Mouse (Mus musculus) left cerebral cortex, postnatal 36 days (tissue): ENCODE measurements at regions not wholly inside any gene's neighbourhood (a gene's known extent, or its start where the extent isn't known, plus 50 kb on each side); places are given as distances from the start of the nearest gene placed in this dataset.
"Not testable (repeated sequence)": the region's sequence is repeated elsewhere in the genome, so short reads cannot be mapped to it uniquely, and the experiment has no call there.

ENCODE experiments used
- DNase-seq, 2 experiments: peaks; one replicate each; pipeline ENCODE4 v3.0.0; 2021 to 2022; ENCODE audit warnings: low spot score in 2 of 2, mixed read lengths in 1 of 2
- intact Hi-C: fragments of 180-260 bp; cut with DNase I; formaldehyde crosslinking; loops from one replicate; pipeline ENCODE4 v1.15.1; 2025

GRCm38 (mm10) chr5:129256136-129256535 lies 159.6 kb downstream of the Adgrd1 start:
- intact Hi-C loops: no loop called here
- DNase-seq: no peak

- DNase-seq: no peak
- intact Hi-C loops: no loop called here
Measured at GRCm38 (mm10) chr5:129257206-129257605, 160.7 kb downstream of the Adgrd1 start.

GRCm38 (mm10) chr5:129260689-129261088 lies 164.1 kb downstream of the Adgrd1 start:
- intact Hi-C loops: no loop called here
- no peak for DNase-seq

- no peak for DNase-seq
- intact Hi-C loops: no loop called here
Measured at GRCm38 (mm10) chr5:129263118-129263517, 166.6 kb downstream of the Adgrd1 start.

- no peak for DNase-seq
- intact Hi-C loops: no loop called here
Measured at GRCm38 (mm10) chr5:129264363-129264762, 167.8 kb downstream of the Adgrd1 start.

- DNase-seq: no peak
- intact Hi-C loops: no loop called here
Measured at GRCm38 (mm10) chr5:129268456-129268855, 171.9 kb downstream of the Adgrd1 start.

- DNase-seq: no peak
- intact Hi-C loops: no loop called here
Measured at GRCm38 (mm10) chr5:129270051-129270472, 173.5 kb downstream of the Adgrd1 start.

GRCm38 (mm10) chr5:129281406-129281805 lies 184.9 kb downstream of the Adgrd1 start:
- DNase-seq: no peak
- intact Hi-C loops: no loop called here

GRCm38 (mm10) chr5:129282133-129282532 lies 185.6 kb downstream of the Adgrd1 start:
- intact Hi-C loops: no loop called here
- DNase-seq: no peak

GRCm38 (mm10) chr5:129282826-129283225 lies 186.3 kb downstream of the Adgrd1 start:
- no peak for DNase-seq
- intact Hi-C loops: no loop called here

GRCm38 (mm10) chr5:129287481-129287880 lies 190.9 kb downstream of the Adgrd1 start:
- no peak for DNase-seq
- intact Hi-C loops: no loop called here

GRCm38 (mm10) chr5:129292821-129293220 lies 196.3 kb downstream of the Adgrd1 start:
- intact Hi-C loops, DNase-seq: not testable (repeated sequence)

GRCm38 (mm10) chr5:129294861-129295542 lies 198.5 kb downstream of the Adgrd1 start:
- intact Hi-C loops: not testable (repeated sequence)
- peak; percentile 27 to 29 for DNase-seq

GRCm38 (mm10) chr5:129297657-129298349 lies 201.3 kb downstream of the Adgrd1 start:
- intact Hi-C loops: no loop called here
- no peak for DNase-seq

- intact Hi-C loops: no loop called here
- no peak for DNase-seq
Measured at GRCm38 (mm10) chr5:129298646-129299455, 202.2 kb upstream of the Sfswap start.

GRCm38 (mm10) chr5:129299456-129299765 lies 201.6 kb upstream of the Sfswap start:
- no peak for DNase-seq
- intact Hi-C loops: no loop called here

GRCm38 (mm10) chr5:129300423-129300822 lies 200.6 kb upstream of the Sfswap start:
- DNase-seq: no peak

GRCm38 (mm10) chr5:129315626-129316025 lies 185.4 kb upstream of the Sfswap start:
- no peak for DNase-seq
- intact Hi-C loops: no loop called here

More at GRCm38 (mm10) chr5:129300423-129300822, 200.6 kb upstream of the Sfswap start:
- intact Hi-C loops: no loop called here

- intact Hi-C loops: loop anchor here (5.0 kb wide), 1 partner anchor 256 kb away; no protein-coding TSS in a partner anchor
- no peak for DNase-seq
Measured at GRCm38 (mm10) chr5:129331094-129331523, 169.9 kb upstream of the Sfswap start.

GRCm38 (mm10) chr5:129332014-129332413 lies 169.0 kb upstream of the Sfswap start:
- intact Hi-C loops: loop anchor here (5.0 kb wide), 1 partner anchor 255 kb away; no protein-coding TSS in a partner anchor
- no peak for DNase-seq
